Mouse (Mus musculus) embryonic facial prominence, embryonic 15.5 days (tissue): ENCODE data around the gene Ush1g. TPM values are rescaled to one million over a fixed set of nuclear protein-coding genes. Genes with fewer than 3 reads are reported as not detected.

Experiments
- ATAC-seq: fragments of 200-750 bp; cut with Nextera tagmentation; 2 replicates; pipeline ENCODE4 v1.8.0; 2017; ENCODE audit warnings: low read depth, moderate TSS enrichment; ENCODE audit not compliant: insufficient number of reproducible peaks, low FRiP score, low TSS enrichment
- H3K27ac ChIP-seq: fragments of 300-500 bp; sonication (generic); replicated peaks from 2 replicates; pipeline ENCODE4 v1.5.1; 2015; ENCODE audit warnings: mild to moderate bottlenecking, inconsistent platforms
- H3K27me3 ChIP-seq: fragments of 300-500 bp; sonication (generic); 2 replicates; pipeline ENCODE4 v1.6.1; 2015; ENCODE audit warnings: inconsistent platforms
- H3K36me3 ChIP-seq: fragments of 300-500 bp; sonication (generic); 2 replicates; pipeline ENCODE4 v1.6.1; 2015; ENCODE audit warnings: mild to moderate bottlenecking, inconsistent platforms
- H3K4me1 ChIP-seq: fragments of 300-500 bp; sonication (generic); 2 replicates; pipeline ENCODE4 v1.6.1; 2015; ENCODE audit warnings: inconsistent platforms
- H3K4me2 ChIP-seq: fragments of 300-500 bp; sonication (generic); replicated peaks from 2 replicates; pipeline ENCODE4 v1.6.1; 2015; ENCODE audit warnings: mild to moderate bottlenecking, inconsistent platforms
- H3K4me3 ChIP-seq: fragments of 300-500 bp; sonication (generic); replicated peaks from 2 replicates; pipeline ENCODE4 v1.5.1; 2015; ENCODE audit warnings: mild to moderate bottlenecking, inconsistent platforms
- H3K9ac ChIP-seq: fragments of 300-500 bp; sonication (generic); 2 replicates; pipeline ENCODE4 v1.6.1; 2015; ENCODE audit warnings: inconsistent platforms
- H3K9me3 ChIP-seq: fragments of 300-500 bp; sonication (generic); replicated peaks from 2 replicates; pipeline ENCODE4 v1.6.1; 2016; ENCODE audit warnings: inconsistent platforms
- WGBS: fragments of 180-500 bp; shearing (Covaris S2); methylation state at CpG from one replicate; pipeline ENCODE4 v1.1.7; 2015; 5-methylcytosine and 5-hydroxymethylcytosine counted together
- polyA plus RNA-seq: library from polyadenylated mRNA; unstranded; fragments of >200 nt; fragmentation: Nextera tagmentation; extraction: Ambion mirVana; gene quantifications from 2 replicates; pipeline ENCODE4 v1.2.1, GENCODE M21; 2015

Ush1g gene
- 0.11 and 0.12 TPM in 2 replicates for polyA plus RNA-seq

DNA sequence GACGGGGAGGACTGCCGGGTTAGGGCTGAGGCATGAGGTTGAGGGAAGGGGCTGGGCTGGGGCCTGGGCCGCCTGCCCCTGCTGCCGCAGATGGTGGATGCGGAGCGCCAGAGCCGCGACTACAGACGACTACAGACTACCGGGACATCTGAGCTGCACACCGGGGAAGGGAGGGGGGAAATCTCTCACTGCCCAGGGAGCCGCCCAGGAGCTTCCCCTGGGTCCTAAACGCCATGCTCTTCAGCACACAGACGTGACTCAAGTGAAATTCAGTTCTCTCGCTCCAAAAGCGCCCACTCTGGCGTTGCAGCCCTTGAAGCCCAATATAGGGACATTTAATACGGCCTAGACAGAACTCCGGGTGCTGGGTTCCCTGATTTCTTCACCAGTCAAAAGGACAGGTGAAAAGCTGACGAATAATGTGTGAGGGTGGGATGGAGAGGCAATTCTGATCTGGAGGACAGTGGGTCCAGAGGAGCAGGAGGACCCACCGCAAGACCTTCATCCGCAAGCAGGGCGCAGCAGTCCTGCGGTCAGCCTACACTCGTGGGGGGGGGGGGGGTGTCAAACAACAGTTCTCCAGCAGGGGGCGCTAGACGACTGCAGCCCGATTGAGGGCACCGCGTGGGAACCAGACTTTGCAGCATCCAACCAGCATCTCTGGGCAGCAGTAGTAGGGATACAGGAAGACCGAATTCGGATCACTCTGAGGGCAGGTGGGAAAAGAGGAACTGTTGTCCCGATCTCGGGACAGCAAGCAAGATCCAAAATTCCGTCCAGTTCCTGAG is at the start of gene Ush1g:
TSS of gene Ush1g (minus strand) at position 136 of the 788 bp plus-strand sequence.
- no peak for ATAC-seq
- Histone ChIP-seq H3K27ac (no peak within 1 kb of the TSS), H3K9me3 (no peaks in the 10 kb centered on the region), H3K4me3 (0 out of 2 replicates have a peak within 1 kb of the TSS, but pooled peaks have one; percentile 3), H3K4me2 (no peak within 1 kb of the TSS; the same call in 1 of the 2 replicates), H3K27me3 (peaks cover 89% of the 10 kb centered on the region), H3K36me3 (no peaks in the 10 kb centered on the region), H3K9ac (no peak within 1 kb of the TSS), H3K4me1 (peaks cover 12% of the 10 kb centered on the region; the same call in 1 of the 2 replicates)
- WGBS: 4% methylated on average over 35 of the region's 35 CpGs

DNA sequence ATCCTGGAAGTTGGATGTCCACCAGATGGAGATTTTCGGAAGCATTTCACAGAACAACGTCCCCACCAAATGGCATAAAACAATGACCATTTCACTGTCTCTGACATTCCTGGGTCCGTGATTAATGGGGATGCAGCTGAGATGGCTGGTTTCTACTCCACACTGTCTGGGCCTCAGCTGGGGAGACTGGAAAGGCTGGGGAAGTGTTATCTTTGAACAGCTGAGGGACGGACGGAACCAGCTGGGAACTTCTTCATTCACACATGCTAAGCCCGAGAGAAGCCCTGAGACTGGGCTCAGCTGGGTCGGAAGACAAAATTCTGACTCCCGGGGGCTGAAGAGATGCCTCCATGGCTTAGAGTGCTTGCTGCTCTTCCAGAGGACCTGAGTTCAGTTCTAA is 49.5 kb upstream of the Ush1g start:
- peaks cover 25% of the 10 kb centered on the region for H3K4me1 ChIP-seq
- no peak for ATAC-seq
- H3K27me3 ChIP-seq: peaks cover 83% of the 10 kb centered on the region
- H3K4me3 ChIP-seq: no peak overlapping the region
- H3K4me2 ChIP-seq: no peak overlapping the region
- H3K9ac ChIP-seq: no peak overlapping the region
- no peaks in the 10 kb centered on the region for H3K36me3 ChIP-seq
- H3K27ac ChIP-seq: no peak overlapping the region
- 64% methylated on average over 8 of the region's 8 CpGs for WGBS
- H3K9me3 ChIP-seq: no peaks in the 10 kb centered on the region

DNA sequence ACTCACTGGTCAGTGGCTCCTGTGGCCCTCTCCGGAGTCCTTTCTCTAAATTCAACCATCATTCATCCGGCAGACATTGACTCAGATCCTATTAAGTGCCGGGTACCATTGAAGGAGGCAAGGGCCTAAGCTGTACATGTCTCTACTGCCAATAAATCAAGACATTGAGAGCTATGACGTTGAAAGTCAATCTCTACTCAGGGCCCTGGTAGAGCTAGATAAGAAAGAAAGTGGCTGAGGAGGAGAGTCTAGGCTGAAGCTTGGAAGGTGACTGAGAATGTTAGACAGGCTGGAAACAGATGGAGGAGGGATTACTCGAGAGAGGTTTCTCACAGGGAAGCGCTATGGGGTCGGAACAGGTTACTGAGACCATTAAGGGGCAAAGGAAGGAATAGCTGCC is 48.5 kb upstream of the Ush1g start:
- Histone ChIP-seq H3K4me3 (no peak overlapping the region), H3K27me3 (peaks cover 85% of the 10 kb centered on the region), H3K4me1 (peaks cover 25% of the 10 kb centered on the region), H3K27ac (no peak overlapping the region), H3K9ac (no peak overlapping the region), H3K9me3 (no peaks in the 10 kb centered on the region), H3K4me2 (no peak overlapping the region), H3K36me3 (no peaks in the 10 kb centered on the region)
- ATAC-seq: no peak
- 65% methylated on average over 7 of the region's 7 CpGs for WGBS

DNA sequence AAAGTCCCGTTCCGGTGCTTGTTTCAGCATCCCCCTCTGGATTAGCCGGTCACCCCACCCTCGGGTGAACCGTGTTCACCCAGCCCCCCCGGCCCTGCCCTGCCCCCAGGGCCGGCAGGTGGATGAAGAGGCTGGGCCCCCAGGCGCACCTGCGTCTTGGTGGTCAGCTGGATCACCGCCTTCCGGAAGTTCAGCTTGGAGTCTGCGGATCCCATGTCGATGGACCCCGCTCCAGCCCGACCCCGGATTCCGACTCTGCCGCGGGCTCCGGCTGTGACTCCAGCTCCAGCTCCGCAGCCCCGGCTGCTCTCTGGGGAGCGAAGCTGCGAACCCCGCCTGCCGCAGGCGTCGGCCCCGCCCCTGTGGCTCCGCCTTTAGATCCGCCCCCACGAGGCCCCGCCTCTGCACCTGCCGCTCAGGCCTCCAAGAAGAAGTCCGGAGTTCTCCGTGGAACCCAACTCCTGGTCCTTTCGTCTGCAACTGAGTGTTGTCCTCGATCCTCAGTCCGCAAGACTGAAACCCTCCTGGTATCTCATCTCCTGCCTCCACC is 45.6 kb upstream of the Ush1g start, which contains the start of gene Hid1:
TSS of gene Hid1 (minus strand) at position 362 of the 550 bp plus-strand sequence.
- Histone ChIP-seq H3K4me1 (peaks cover 12% of the 10 kb centered on the region), H3K9me3 (no peaks in the 10 kb centered on the region), H3K4me3 (peak within 1 kb of the TSS; percentile 47), H3K36me3 (no peaks in the 10 kb centered on the region), H3K4me2 (peak within 1 kb of the TSS; percentile 91), H3K27ac (no peak within 1 kb of the TSS), H3K27me3 (peaks cover 71% of the 10 kb centered on the region), H3K9ac (no peak within 1 kb of the TSS)
- peak; percentile 61 for ATAC-seq
- 1% methylated on average over 39 of the region's 39 CpGs for WGBS

DNA sequence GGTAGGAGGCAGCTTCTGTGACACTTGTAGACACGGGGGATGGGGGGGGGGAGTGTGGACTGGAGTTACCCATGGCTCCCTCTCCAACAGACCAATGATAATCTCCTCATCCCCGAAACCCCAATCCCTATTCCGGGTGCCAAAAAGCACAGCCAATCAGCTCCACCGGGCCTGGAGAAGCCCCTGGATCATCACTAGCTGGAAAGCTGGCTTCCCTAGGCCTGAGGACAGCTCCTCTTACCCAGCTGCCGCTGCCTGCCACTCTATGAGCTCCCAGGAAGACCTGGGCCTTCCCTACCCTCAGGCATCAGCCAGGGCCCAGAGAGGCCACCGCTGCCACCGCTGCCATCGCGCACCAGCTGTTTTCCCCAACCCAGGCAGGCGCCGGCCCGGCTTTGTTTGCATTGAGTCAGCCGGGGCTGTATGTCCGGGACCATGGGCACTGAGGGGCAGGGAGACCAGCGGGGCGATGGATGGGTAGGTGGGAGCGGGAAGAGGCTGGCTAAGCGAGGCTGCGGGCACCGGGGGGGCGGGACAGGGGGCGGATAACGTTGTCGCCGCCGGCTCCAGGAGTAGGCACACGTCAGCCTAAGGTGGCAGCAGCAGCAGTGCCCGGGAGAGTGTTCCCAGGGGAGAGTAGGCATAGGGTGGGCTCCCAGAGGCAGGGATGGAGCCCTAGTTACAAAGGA is 45.0 kb upstream of the Ush1g start:
- H3K27ac ChIP-seq: no peak overlapping the region
- no peaks in the 10 kb centered on the region for H3K36me3 ChIP-seq
- no peak overlapping the region for H3K9ac ChIP-seq
- peak overlapping the region; percentile 47 for H3K4me3 ChIP-seq
- no peaks in the 10 kb centered on the region for H3K9me3 ChIP-seq
- ATAC-seq: no peak
- peaks cover 12% of the 10 kb centered on the region for H3K4me1 ChIP-seq
- WGBS: 2% methylated on average over 28 of the region's 28 CpGs
- peaks cover 67% of the 10 kb centered on the region for H3K27me3 ChIP-seq
- peak overlapping the region; percentile 91 for H3K4me2 ChIP-seq

DNA sequence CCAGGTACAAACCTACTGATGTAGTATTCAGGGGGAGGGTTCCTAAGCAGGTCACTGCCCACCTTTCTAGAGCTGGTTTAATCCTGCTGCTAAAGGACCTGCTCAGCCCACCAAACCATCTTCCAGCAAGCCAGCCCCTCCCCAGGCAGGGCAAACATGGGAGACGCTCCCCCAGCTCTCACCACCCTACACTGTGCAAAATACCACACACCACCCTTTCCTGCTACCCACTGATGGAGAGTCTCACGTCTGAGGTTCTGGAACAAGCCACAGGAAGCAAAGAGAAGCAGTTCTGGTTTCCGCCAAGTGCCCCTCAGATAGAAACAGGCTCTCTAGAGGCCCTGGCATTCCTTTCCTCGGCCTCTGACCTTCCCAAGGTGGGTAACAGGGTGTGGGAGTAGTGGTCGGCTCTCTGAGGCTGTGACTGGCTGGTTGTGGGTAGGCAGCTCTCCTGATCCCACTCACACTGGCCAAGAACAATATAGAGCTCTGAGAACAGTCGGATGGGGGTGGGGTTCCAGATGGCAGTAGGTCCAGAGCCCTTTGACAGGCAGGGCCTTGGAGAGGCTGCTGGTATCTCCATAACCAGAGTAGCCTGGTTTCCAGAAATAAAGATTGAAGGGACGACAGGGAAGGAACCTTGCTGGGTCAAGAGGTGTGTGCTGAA is 44.3 kb upstream of the Ush1g start:
- no peaks in the 10 kb centered on the region for H3K9me3 ChIP-seq
- peak overlapping the region; percentile 91; the same call in 1 of the 2 replicates for H3K4me2 ChIP-seq
- peaks cover 12% of the 10 kb centered on the region for H3K4me1 ChIP-seq
- peak overlapping the region; percentile 47; the same call in 1 of the 2 replicates for H3K4me3 ChIP-seq
- no peaks in the 10 kb centered on the region for H3K36me3 ChIP-seq
- ATAC-seq: 0 out of 2 replicates have a peak, but pooled peaks have one; percentile 18
- H3K27ac ChIP-seq: no peak overlapping the region
- H3K27me3 ChIP-seq: peaks cover 62% of the 10 kb centered on the region
- WGBS: 42% methylated on average over 7 of the region's 7 CpGs
- H3K9ac ChIP-seq: no peak overlapping the region

DNA sequence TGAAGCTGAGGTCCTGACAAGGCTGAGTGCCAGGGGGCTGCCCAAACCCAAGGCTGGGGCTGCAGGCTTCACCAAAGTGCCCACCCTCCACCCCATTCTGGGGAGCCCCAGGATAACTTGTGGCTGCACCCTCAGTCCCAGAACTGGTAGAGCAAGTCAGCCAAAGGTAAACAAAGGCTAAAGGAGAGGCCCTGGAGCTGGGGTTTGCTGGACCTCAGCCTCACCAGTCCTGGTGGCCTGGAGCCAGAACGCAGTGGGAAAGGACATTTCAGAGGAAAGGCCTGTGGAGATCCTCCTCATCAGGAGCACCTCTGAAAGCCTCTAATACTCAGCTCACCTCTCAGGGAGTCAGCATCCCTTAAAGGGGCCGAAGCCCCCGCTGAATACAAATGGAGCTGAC is 42.3 kb upstream of the Ush1g start:
- Histone ChIP-seq H3K27ac (no peak overlapping the region), H3K4me1 (peaks cover 16% of the 10 kb centered on the region), H3K9me3 (no peaks in the 10 kb centered on the region), H3K9ac (no peak overlapping the region), H3K4me3 (no peak overlapping the region), H3K4me2 (no peak overlapping the region), H3K27me3 (peaks cover 48% of the 10 kb centered on the region), H3K36me3 (no peaks in the 10 kb centered on the region)
- no peak for ATAC-seq
- WGBS: 85% methylated on average over 3 of the region's 3 CpGs

DNA sequence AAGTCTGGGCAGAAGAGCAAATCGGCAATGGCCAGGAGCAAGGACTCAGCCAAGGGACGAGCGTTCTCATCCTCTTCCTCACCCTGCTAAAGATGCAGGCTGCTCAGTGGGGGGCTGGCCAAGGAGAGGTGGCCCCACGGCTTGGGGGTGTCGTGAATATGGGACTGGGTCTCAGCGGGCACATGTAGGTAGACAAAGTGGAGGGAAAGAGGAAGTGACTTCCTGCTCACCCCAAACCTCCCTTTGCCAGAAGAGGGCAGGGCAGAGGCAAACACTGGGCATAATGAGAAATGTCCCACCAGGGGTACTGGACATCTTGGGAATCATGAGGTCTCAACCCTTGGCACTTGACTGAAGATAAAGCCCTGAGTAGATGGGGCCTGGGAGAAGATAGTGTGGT is 37.9 kb upstream of the Ush1g start:
- H3K9me3 ChIP-seq: no peaks in the 10 kb centered on the region
- WGBS: 59% methylated on average over 6 of the region's 6 CpGs
- peaks cover 24% of the 10 kb centered on the region for H3K27me3 ChIP-seq
- H3K4me3 ChIP-seq: no peak overlapping the region
- no peak overlapping the region for H3K4me2 ChIP-seq
- 0 out of 2 replicates have a peak, but pooled peaks cover 10% of the 10 kb centered on the region for H3K4me1 ChIP-seq
- no peak overlapping the region for H3K9ac ChIP-seq
- H3K27ac ChIP-seq: no peak overlapping the region
- no peaks in the 10 kb centered on the region for H3K36me3 ChIP-seq
- no peak for ATAC-seq

DNA sequence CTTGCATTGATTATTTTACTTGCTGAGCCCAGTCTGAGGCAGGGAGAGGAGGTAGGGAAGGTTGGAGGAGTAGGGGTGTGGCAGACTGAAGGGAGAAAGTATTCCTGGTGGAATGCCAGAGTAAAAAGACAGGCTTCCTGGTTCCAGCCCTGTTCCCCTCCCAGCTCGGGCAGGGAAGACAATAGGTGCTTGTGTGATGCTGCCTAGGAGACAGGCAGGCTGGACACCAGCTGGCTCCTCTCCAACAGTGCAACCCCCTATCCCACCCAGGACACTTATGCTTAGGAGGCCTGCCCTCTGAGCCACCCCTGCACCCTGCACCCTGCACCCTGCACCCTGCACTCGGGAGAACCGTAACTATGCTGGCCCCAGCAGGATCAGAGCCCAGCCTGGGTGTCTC is 37.5 kb upstream of the Ush1g start:
- H3K9ac ChIP-seq: no peak overlapping the region
- H3K9me3 ChIP-seq: no peaks in the 10 kb centered on the region
- no peak; the same call in 1 of the 2 replicates for ATAC-seq
- no peaks in the 10 kb centered on the region for H3K36me3 ChIP-seq
- no peak overlapping the region for H3K27ac ChIP-seq
- 37% methylated on average over 3 of the region's 3 CpGs for WGBS
- no peak overlapping the region for H3K4me3 ChIP-seq
- H3K4me1 ChIP-seq: 0 out of 2 replicates have a peak, but pooled peaks cover 10% of the 10 kb centered on the region
- H3K27me3 ChIP-seq: peaks cover 21% of the 10 kb centered on the region
- no peak overlapping the region for H3K4me2 ChIP-seq

DNA sequence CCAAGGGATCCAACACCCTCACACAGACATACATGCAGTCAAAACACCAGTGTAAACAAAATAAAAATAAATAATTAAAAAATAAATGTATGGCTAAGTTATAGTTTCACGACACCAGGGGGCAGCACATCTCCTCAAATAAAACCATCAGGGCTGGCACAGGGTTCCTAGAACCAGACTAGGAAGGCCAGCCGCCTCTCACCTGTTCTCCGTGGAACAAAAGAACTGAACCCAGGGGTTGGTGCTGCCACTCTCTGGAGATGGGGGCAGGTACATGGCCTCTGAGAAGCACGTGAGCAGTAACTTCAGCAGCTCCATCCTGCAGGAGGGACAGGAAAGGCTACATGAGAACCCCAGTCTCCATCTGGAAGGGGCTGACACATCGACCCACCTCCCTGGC is 36.6 kb upstream of the Ush1g start:
- WGBS: 16% methylated on average over 5 of the region's 5 CpGs
- Histone ChIP-seq H3K4me1 (0 out of 2 replicates have a peak, but pooled peaks cover 10% of the 10 kb centered on the region), H3K27ac (no peak overlapping the region), H3K9me3 (no peaks in the 10 kb centered on the region), H3K36me3 (no peaks in the 10 kb centered on the region), H3K4me3 (no peak overlapping the region), H3K27me3 (peaks cover 19% of the 10 kb centered on the region), H3K4me2 (no peak overlapping the region), H3K9ac (no peak overlapping the region)
- 0 out of 2 replicates have a peak, but pooled peaks have one; percentile 55 for ATAC-seq
